Mouse (Mus musculus): ENCODE results near the gene Prkn.

DNA sequence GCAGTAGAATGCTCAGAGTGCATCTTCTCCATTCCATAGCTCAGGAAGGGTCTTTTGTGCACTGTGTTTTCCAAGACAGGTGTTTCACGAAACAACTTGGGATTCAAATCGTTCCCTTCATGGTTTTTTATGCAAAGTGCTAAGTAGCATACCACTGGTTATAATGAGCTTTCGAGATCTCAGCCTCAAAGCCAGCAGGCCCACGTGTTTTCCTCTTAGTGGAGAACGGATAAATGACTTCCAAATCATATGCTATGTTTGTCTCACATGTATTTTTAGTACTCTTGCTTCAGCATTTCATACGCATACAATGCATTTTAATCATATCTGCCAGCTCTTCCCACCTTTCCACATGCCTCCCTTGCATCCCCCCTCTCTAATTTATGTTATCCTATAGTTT is 1021.0 kb downstream of the Prkn start:
- no peak for TF ChIP-seq CTCF (IDR thresholded peaks at IDR 0.05; ENCODE audit: low read depth, low read length)
- no peak for TF ChIP-seq GATA1 (IDR thresholded peaks at IDR 0.05; ENCODE audit: borderline replicate concordance, low read length)
- TF ChIP-seq GATA2 (IDR thresholded peaks at IDR 0.05; ENCODE audit: borderline replicate concordance, low read depth, low read length): no peak
- TF ChIP-seq POLR2AphosphoS5 (IDR thresholded peaks at IDR 0.05; ENCODE audit: insufficient replicate concordance, low read depth, low read length): no peak

Data from G1E (cell line).